Mouse (Mus musculus) heart, postnatal 14 days (tissue): Measurements from ENCODE around the gene Psmb10. TPM values are rescaled to one million over a fixed set of nuclear protein-coding genes. Genes with fewer than 3 reads are reported as not detected.

Experiments used
- DNase-seq, 2 experiments: peaks; one replicate each; pipeline ENCODE4 v3.0.0; 2021 to 2022
- intact Hi-C: fragments of 180-260 bp; cut with DNase I; formaldehyde crosslinking; loops from one replicate; pipeline ENCODE4 v1.15.1; 2025
- total RNA-seq, 2 experiments: library from RNA; stranded (reverse); gene quantifications; 2 replicates each; pipeline ENCODE4 v1.2.3; 2021

The Psmb10 gene
- total RNA-seq, 2 experiments from 2014 or later = 57.6 to 66.5 TPM

GRCm38 (mm10) chr8:105942542-105942941 lies 4.3 kb upstream of the Psmb10 start:
- no peak for DNase-seq
- intact Hi-C loops = no loop called here

GRCm38 (mm10) chr8:105942026-105942425 lies 3.8 kb upstream of the Psmb10 start:
- no peak for DNase-seq
- intact Hi-C loops = no loop called here

- intact Hi-C loops = no loop called here
These were observed 543 bp downstream of the Psmb10 start for GRCm38 (mm10) chr8:105937496-105938305.

GRCm38 (mm10) chr8:105936866-105937475 lies 1.3 kb downstream of the Psmb10 start:
- DNase-seq = peak; percentile 88 to 89
- intact Hi-C loops = no loop called here

More at GRCm38 (mm10) chr8:105937496-105938305, 543 bp downstream of the Psmb10 start:
- DNase-seq = peak; percentile 46 to 57

GRCm38 (mm10) chr8:105935863-105936603 lies 2.2 kb downstream of the Psmb10 start:
- no peak for DNase-seq
- intact Hi-C loops = no loop called here

- no peak for DNase-seq
- intact Hi-C loops = no loop called here
These were observed 3.1 kb downstream of the Psmb10 start for GRCm38 (mm10) chr8:105935105-105935504.

- intact Hi-C loops = no loop called here
- no peak for DNase-seq
These were observed 4.5 kb downstream of the Psmb10 start, which contains the start of gene Ctrl for GRCm38 (mm10) chr8:105933762-105934161. TSS of gene Ctrl (minus strand) at chr8:105933862.

- DNase-seq = no peak
- intact Hi-C loops = no loop called here
These were observed 5.7 kb downstream of the Psmb10 start for GRCm38 (mm10) chr8:105932525-105932924.

- intact Hi-C loops = loop anchor here (2.0 kb wide), 3 partner anchors 76 to 216 kb away; partner anchors contain the start of gene Thap11
- no peak for DNase-seq
These were observed 7.0 kb downstream of the Psmb10 start for GRCm38 (mm10) chr8:105931271-105931670.

GRCm38 (mm10) chr8:105930602-105931001 lies 7.6 kb downstream of the Psmb10 start:
- intact Hi-C loops = loop anchor here (2.0 kb wide), 3 partner anchors 76 to 216 kb away; partner anchors contain the start of gene Thap11
- peak; percentile 88 to 95 for DNase-seq

GRCm38 (mm10) chr8:105925123-105925522 lies 13.1 kb downstream of the Psmb10 start:
- intact Hi-C loops = no loop called here
- no peak for DNase-seq

GRCm38 (mm10) chr8:105919390-105919789 lies 18.9 kb downstream of the Psmb10 start:
- no peak for DNase-seq
- intact Hi-C loops = no loop called here

- no peak for DNase-seq
- intact Hi-C loops = loop anchor here (2.0 kb wide), 2 partner anchors 46 to 110 kb away; partner anchors contain the start of genes Ddx28 and Thap11
These were observed 37.2 kb downstream of the Psmb10 start for GRCm38 (mm10) chr8:105900941-105901616.

- peak; percentile 95 to 97 for DNase-seq
- intact Hi-C loops = loop anchor here (2.0 kb wide), 2 partner anchors 46 to 110 kb away; partner anchors contain the start of genes Ddx28 and Thap11
These were observed 37.9 kb downstream of the Psmb10 start, which contains the start of gene Pskh1 for GRCm38 (mm10) chr8:105900180-105900940. TSS of gene Pskh1 (plus strand) at chr8:105900441.

GRCm38 (mm10) chr8:105897801-105898480 lies 40.3 kb downstream of the Psmb10 start:
- intact Hi-C loops = no loop called here
- DNase-seq = no peak

- intact Hi-C loops = loop anchor here (5.0 kb wide), 1 partner anchor 36 kb away; the partner anchor contains the start of gene Thap11
These were observed 44.9 kb downstream of the Psmb10 start, which contains the start of gene Nrn1l for GRCm38 (mm10) chr8:105893339-105893738. TSS of gene Nrn1l (plus strand) at chr8:105893567.

GRCm38 (mm10) chr8:105892432-105892831 lies 45.8 kb downstream of the Psmb10 start:
- intact Hi-C loops = loop anchor here (5.0 kb wide), 1 partner anchor 35 kb away; the partner anchor contains the start of gene Thap11

More at GRCm38 (mm10) chr8:105893339-105893738, 44.9 kb downstream of the Psmb10 start, which contains the start of gene Nrn1l:
- peak; percentile 69 to 84 for DNase-seq

GRCm38 (mm10) chr8:105890870-105891269 lies 47.4 kb downstream of the Psmb10 start:
- peak; percentile 26 to 32 for DNase-seq
- intact Hi-C loops = loop anchor here (5.0 kb wide), 1 partner anchor 34 kb away; the partner anchor contains the start of gene Thap11

More at GRCm38 (mm10) chr8:105892432-105892831, 45.8 kb downstream of the Psmb10 start:
- no peak for DNase-seq
